Mouse (Mus musculus) CD8-positive naive resting alpha-beta T cell, adult 2 months (primary cell): ENCODE data around the gene Hmx1.
A peak's percentile ranks its signal among the peaks of the same experiment; 100 is the strongest.

Experiments
- DNase-seq, 2 experiments: peaks; one replicate each; pipeline ENCODE4 v3.0.0; 2022; ENCODE audit warnings: low read depth in 2 of 2, low spot score in 2 of 2

Gene Hmx1

DNA sequence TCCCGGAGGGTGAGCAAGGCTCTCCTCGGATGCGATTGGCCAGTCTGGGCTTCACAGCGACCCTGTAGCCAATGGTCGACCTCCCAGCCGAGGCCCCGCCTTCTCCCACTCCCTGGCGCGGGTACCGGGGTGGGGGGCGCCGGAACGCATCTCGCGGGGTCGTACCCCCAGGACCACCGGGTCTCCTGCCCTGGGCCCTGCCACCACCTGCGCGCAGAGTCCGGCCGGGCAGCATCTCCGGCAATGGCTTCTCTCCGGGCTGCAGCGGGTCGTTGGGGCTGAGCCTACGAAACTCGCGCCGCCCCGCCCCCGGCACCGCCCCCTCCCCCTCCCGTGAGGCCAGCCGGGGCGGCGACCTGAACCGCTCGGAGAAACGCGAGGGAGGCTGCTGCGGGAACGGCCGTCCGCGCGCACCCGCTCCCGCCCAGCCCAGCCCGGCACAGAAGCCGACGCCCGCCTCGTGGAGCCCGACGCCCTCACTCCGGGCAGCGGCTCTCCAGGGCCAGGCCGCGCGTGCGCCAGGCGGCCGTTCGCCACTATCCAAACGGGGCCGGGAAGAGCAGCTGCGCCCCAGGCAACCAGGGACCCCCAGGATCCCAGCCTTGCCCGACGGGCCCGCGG lies at the start of gene Hmx1:
Gene Hmx1, plus strand, starts transcription at position 618 of the 621 bp plus-strand sequence.
- no peak for DNase-seq

DNA sequence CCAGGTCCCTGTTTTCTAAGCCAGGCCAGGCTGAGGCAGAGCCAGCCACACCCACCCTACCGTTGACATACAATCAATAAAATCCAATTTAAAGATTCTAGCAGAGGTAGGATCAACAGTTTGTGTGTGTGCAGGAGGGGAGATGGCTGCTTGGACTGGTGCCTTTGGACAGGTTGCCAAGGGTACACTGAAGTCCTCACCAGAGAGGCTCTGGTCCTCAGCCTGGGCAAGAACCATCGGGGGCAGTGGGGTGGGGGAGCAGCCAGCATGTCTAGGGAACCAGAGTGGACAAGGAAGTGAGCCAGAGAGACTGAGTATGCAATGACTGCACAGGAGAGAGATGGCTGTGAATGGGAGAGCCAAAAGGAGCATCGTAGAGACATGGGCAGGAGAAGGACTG lies 43.8 kb upstream of the Hmx1 start:
- no peak for DNase-seq

DNA sequence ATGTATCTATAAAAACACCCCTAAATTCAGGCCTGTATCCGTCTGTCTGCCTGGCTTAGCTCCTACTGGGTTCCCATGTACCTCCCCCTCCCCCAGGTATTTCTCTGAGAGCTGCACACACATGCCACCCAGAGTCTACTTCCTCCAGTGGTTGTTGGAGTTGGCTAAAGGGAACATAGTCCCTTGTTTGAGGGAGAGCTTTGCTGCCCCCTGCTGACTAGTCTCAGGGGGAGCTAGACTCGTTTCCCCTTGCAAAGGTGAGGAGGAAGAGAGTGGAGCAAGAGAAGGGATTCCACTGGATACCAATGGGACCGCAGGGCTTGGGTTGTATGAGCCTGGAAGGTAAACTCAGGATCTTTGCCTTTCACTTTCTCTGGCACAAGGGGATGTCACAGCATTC lies 40.1 kb upstream of the Hmx1 start:
- DNase-seq = no peak

DNA sequence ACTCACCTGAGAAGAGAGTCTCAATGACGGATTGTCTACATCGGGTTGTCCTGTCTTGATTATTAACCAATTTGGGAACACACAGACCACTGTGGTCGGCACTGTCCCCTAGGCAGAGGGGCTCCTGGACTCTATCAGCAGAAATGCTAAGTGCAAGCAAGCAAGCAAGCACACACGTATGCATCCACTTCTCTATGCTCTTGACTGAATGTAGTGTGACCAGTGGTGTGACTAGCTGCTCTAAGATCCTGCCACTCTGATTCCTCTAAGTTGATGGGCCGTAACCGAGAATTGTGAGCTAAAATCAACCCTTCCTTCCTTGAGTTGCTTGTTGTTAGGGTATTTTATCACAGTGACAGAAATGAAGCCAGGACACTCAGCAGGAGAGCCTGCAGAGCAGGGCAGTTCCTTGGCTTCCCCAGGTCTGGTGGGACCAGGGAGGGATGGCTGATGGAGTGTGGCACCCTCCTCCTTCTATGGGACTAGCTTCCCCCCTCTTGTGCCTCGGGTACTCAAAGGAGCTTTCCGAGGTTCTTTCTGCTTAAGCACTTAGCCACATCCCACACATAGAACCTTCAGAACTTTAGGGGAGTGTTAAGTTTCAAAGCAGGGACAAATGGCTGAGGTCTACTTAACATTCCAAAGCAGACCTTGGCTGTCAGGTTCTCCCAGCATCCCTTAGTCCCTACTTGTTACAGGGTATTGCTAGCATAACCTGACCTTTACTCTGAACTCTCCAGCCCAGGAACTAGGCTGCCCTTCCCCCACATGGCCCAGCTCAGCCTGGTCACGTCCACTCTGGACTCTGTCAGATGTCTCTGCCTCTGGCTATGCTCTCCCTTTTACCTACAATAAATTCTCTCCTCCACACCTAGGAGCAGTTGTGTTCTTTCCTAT lies 31.1 kb upstream of the Hmx1 start:
- DNase-seq = no peak

DNA sequence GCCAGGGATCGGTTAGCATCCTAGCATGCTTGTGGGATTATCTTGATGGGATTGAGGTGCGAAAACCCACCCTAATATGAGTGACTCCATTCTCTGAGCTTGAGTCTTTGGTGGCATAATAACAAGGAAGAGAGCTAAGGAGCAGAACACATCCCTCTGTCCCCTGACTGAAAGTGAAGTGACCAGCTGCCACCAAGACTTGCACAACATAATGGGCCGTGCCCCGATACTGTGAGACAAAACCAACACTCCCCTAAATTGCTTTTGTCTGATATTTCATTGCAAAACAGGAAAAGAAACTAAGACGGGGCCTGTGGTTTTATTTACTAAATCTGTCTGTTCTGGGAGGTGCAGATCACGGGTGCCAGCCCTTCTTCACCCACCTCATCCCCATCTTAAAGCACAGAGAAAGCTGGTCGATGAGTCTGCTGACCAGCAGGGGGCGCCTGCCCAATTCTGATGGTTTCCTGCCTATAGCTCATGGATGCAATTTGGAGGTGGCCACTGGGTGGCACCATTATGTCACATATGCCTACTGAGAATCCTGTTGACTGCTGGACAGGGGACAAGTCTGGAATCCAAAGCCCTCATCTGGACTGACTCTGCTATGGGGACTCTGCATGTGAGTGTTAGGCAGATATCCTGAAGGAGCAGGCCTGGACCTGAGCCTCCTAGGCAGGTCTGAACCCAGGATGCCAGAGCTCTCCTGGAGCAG lies 27.2 kb upstream of the Hmx1 start:
- DNase-seq = peak; percentile 54 to 71

DNA sequence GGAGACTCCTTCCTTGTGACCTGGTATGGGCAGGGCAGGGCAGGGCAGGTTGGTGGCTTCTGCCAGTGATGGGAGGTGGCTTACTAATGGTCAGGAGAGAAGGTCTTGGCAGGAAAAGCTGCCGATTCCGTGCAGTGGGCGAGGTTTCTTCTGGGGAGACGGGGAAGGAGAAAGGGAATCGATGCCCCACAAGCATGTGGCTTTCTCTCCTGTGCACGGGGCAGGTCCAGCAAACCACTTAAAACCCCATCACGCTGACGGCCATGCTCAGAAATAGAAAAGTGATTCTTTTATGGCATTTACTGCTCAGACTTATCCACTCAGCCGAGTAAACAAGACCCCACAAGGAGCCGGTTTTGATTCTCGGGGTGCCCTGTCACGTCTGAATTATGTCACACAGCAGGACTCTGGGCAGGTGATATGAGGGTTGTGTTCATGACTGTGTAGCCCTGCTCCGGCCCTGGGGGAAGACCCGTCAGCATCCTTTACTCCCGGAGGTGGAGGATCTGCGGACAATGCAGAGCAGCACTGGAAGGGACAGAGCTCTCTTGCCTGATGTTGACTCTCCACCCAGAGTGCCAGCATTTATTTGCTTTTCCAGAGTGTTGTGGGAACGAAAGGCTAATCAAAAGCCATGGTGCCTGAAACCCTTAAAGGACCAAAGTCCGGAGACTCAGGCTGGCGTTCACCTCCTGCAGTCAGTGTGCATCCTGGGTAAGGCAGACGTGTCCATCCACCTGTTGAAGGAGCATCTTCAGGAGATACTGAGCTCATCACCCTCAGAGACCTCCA lies 22.5 kb upstream of the Hmx1 start:
- no peak for DNase-seq

- DNase-seq = no peak
Measured at GRCm38 (mm10) chr5:35368916-35369315, 20.0 kb upstream of the Hmx1 start.

DNA sequence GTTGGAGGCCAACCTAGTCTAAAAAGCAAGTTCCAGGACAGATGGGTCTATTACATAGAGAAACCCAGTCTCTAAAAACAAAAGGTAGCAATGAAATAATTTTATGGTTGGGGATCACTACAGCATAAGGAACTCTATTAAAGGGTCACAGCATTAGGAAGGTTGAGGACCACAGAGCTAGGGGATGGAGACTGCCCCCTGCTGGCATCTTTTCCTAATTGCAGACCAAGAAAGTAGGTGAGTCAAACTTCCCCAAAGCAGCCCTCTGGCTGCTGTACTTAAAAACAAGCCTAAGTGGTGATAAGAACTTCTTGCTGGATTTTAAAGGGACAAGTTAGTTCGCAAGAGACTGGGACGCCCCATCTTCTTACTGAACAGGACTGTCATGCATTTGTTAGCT lies 9.8 kb upstream of the Hmx1 start:
- no peak for DNase-seq

GRCm38 (mm10) chr5:35379815-35380214 lies 9.1 kb upstream of the Hmx1 start:
- DNase-seq = no peak

- DNase-seq = no peak
Measured at GRCm38 (mm10) chr5:35387834-35388490, 946 bp upstream of the Hmx1 start.

- DNase-seq = no peak
Measured at GRCm38 (mm10) chr5:35389441-35389840, 533 bp downstream of the Hmx1 start.

- no peak for DNase-seq
Measured at GRCm38 (mm10) chr5:35389915-35390314, 1.0 kb downstream of the Hmx1 start.

- DNase-seq = no peak
Measured at GRCm38 (mm10) chr5:35390848-35391655, 2.1 kb downstream of the Hmx1 start.

- no peak for DNase-seq
Measured at GRCm38 (mm10) chr5:35391656-35392333, 2.9 kb downstream of the Hmx1 start.

GRCm38 (mm10) chr5:35392334-35392695 lies 3.4 kb downstream of the Hmx1 start:
- DNase-seq = no peak

DNA sequence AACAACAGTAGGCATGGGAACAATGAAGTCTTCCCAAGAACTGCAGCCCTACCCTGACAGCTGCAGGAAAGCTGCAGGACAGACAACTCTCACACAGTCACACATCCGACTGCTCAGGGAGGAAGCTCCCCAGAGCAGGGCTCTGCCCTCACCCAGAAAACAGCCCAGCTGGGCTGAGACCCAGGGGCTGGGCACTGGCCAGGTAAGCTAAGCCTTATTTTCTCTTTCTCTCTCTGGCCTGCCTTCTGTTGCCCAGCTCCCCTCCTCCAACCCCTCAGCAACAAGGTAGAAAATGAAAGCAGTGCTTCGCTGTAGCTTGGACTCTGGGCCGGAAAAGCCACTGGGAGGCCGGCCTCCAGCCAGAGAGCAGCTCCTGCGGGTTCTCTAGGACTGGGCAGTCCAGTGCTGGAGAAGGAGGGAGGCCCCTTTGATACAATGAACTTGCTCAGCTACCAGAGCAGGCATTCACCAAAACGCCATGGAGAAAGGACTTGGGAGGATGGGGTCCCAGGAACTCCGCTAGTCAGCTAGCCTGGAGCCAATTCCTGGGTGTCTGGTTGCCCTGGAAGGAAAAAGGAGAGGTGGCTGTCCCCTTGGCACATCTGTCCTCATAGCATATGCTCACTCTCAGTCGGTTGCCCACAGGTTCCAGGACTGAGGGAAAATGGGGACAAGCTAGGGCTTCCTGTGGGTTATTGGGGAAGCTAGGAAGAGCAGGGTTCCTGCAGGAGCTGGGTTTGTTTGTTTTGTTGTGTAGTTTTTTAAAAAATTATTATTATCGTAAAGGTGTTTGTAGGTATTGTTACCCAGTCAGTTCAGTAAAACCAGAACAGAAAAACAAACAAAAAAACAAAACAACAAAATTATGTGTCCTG lies 6.9 kb downstream of the Hmx1 start:
- no peak for DNase-seq

DNA sequence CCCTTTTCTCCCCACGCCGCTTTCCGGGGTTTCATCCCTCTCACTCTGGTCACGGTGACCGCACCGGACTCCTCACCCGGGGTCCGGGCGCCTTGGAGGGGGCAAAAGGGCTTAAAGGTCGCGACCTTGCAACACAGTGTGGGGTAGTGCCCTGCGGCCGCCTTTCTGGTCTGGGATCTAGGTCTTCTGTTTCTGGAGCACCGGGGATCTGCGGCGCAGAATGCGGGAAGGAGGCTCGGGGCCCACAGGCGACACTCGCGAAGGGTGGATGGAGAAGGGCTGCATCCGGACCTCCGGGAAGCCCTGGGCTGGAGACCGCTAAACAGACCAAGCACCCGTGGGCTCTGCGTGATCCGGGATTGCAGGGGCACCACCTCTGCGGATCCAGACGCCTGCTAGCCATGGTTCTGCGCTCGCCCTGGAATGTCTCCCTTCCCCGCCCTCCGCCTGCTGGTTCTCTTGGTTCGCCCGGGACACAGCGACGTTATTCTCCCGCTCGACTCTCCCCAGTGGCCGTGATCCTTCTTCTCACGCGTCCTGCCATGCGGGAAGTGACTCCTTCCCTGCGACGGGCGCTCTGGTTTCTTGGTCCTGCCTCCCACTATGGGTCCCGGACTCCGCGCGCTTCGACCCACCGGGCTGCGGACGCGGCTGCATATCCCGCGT lies 8.2 kb downstream of the Hmx1 start:
- no peak for DNase-seq
